Mouse (Mus musculus): ENCODE measurements around the gene I0C0044D17Rik. TPM values are rescaled to one million over a fixed set of nuclear protein-coding genes. Genes with fewer than 3 reads are reported as not detected.
"Not testable (repeated sequence)": the region's sequence is repeated elsewhere in the genome, so short reads cannot be mapped to it uniquely, and the experiment has no call there.

The I0C0044D17Rik gene
- polyA plus RNA-seq (2012; rRNA removed), result not detected in 2 replicates

DNA sequence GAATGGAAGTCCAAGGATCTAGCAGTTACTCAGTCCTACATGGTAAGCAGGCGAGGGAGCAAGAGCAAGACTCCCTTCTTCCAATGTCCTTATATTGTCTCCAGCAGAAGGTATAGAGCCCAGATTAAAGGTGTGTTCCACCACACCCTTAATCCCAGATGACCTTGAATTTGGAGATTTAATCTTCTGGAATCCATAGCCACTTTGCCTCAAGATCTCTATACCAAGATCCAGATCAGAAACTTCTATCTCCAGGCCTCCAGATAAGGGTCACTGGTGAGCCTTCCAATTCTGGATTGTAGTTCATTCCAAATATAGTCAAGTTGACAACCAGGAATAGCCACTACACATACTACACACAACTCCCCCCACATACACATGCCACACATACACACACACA, at the start of gene I0C0044D17Rik:
Gene I0C0044D17Rik (minus strand): TSS at position 101 of the 400 bp plus-strand sequence.
- DNase-seq (ENCODE audit: low spot score), result not testable (repeated sequence)

DNA sequence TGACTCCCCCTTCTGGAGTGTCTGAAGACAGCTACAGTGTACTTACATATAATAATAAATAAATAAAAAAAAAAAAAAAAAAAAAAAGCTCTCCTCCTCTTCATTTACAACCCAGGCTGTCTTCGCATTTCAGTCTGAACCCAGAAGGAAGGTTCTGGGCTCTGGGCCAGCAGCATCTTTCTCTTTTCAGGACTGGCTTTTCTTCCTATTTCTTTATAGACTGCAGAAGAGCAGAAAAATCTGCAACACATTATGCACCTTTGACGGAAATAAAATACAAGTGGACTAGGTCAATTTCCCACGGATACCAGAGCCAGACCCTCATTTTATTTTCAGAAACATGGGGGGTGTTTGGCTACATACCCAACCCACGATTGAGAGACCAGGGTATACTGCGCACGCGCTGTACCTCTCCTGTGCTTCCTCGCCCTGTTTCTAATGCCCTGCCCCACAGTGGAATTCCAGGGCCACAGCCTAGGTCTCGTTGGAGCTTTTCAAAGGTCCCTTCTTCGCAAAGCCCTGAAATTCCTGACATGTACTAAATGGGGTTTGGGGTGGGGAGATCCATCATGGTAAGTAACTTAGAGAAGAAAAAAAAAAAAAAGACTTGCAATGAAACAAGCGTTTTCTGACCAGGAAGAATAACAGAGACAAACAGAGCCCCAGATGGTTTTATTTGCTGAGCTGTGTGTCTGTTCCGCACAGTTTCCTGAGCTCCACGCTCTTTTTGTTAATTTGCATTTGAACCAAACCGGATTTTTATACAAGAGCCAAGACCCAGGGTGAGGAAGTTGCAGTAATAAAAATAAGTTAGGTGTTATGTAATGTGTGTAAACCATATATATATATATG, 42.0 kb upstream of the I0C0044D17Rik start:
- DNase-seq (ENCODE audit: low spot score), result no peak

DNA sequence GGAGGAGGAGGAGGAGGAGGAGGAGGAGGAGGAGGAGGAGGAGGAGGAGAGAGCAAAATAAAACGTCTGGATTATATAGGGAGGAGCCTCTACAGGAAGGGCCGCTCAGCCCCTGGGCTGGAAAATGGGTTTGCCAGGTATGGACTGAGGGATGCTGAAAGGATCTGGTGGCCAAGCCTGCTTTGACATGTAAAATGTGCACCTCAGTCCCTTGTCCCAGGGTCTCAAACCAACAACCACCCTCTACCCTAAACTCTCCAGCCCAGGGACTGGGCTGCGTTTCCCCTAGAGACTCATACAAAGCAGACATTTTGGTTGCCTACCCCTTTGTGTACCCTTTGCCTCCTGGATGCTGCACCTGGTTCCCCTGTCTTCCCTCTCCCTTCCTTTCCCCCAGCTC, 40.9 kb upstream of the I0C0044D17Rik start:
- no peak for DNase-seq (ENCODE audit: low spot score)

DNA sequence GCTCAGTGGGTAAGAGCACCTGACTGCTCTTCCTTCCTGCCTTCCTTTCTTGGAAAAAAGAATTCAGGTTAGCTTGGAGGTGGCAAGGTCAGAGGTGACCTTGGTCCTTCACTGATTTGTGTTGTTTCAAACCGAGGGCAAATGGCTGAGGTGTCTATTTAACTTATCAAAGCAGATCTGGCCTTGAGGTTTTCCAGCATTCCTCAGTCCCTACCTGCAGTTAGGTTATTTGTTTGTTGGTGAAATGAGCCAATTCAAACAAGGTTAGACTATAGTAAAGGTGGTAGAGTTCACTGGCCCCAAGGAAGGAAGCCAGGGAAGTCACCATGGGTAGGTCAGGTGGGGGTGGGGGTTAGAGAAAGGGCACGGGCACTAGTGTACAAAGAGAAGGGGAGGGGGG, 40.5 kb upstream of the I0C0044D17Rik start:
- no peak for DNase-seq (ENCODE audit: low spot score)

DNA sequence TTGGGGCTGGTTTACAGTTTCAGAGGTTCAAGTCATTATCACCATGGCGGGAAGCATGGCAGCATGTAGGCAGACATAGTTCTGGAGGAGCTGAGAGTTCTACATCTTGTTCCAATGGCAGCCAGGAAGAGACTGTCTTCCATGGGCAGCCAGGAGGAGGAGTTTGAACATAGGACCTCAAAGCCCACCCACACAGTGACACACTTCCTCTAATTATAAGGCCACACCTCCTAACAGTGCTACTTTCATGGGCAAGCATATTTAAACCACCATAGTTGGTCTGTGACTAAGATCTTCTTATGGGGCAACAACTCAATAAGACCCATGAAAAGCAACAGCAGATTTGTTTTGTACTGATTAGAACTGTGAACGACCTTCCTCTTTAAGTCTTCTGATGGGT, 39.8 kb upstream of the I0C0044D17Rik start:
- DNase-seq (ENCODE audit: low spot score), result no peak

DNA sequence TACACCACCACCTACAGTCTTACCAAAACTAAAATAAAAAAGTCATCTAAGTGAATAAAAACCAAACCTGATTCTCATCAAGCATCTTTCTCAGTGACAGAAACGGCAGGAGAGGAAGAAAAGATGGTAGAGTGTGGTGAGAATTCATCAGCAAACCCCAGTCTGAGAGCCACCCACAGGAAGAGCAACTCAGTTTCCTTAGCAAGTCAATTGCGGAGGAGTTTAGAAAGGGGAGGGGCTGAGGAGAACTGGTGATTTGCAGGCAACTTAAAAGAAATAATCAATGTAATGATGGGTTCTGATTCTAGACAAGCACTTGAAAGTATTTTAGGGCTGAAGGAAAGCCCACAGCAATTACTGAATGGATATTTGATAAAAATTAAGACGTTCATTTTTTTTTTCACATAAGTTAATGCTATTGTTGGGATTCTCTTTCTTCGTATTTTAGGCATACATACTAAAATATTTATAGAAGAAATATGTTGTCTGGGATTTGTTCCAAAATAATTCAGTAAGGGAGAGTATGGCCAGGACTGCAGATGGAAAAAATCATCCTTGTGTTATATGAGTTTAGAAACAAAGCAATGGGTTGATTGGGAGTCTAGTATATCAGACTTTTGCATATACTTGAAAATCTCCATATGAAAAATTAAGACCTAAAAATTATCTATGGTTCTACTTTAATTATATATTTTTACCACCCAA, 34.7 kb upstream of the I0C0044D17Rik start:
- DNase-seq (ENCODE audit: low spot score), result no peak

DNA sequence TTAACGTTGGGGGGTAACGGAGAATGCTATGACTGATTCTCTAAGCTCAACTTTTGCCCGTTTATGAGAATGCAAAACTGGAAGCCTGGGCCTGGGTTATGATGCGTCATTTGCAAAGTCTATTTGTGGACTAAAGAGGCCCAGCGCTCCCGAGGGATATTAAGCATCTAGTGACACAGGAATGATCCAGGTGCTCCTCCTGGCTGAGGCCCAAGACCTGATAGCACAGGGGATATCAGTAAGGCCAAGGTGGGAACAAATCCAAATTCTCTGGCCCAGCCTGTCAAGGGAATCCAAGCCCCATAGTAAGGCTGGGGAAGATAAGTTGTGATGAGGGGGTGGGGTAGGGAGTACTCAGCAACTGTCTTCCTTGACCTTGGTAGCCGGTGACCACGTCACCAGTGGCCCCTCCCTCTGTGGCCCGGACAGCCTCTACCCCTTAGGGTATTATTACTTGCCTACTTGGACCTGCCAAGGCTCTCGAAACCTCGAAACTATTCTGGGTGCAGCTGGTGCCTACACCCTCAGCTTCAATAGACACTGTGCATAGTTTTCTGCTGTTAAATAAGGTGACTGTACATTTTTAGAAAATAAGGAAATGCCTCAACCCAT, 33.5 kb upstream of the I0C0044D17Rik start:
- DNase-seq (ENCODE audit: low spot score), result no peak

DNA sequence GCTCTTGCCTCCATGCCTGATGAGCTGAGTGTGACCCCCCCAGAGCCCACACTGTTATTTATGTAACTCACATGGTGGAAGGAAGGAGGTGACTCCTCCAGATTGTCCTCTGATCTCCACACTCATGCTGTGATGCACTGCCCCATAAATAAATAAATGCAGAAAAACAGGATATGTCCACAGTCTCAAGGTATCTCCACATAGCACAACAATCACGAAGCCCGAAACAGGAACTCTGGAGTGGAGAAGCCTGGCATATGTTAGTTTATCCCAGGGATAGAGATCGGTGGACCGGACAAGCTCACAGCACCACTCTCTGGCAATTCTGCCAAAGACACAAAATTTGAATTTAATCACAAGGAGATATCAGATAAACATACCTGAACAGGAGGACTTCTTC, 30.3 kb upstream of the I0C0044D17Rik start:
- no peak for DNase-seq (ENCODE audit: low spot score)

DNA sequence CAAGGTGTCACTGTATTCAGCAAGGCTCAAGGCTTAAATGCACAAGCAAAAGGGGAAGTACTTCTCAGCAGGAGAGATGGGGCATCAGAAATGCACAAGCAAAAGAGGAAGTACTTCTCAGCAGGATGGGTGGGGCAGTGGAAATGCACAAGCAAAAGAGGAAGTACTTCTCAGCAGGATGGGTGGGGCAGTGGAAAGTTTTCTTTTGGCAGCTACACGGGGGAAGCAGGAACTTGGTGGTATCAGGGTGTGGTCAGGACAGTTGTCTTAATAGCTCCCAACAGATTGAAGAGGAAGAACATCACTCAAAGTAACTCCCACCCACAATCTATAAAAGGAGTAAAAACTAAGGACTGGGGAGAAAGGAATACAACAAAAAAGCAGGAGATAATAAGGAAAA, 26.8 kb upstream of the I0C0044D17Rik start:
- DNase-seq (ENCODE audit: low spot score), result not testable (repeated sequence)

DNA sequence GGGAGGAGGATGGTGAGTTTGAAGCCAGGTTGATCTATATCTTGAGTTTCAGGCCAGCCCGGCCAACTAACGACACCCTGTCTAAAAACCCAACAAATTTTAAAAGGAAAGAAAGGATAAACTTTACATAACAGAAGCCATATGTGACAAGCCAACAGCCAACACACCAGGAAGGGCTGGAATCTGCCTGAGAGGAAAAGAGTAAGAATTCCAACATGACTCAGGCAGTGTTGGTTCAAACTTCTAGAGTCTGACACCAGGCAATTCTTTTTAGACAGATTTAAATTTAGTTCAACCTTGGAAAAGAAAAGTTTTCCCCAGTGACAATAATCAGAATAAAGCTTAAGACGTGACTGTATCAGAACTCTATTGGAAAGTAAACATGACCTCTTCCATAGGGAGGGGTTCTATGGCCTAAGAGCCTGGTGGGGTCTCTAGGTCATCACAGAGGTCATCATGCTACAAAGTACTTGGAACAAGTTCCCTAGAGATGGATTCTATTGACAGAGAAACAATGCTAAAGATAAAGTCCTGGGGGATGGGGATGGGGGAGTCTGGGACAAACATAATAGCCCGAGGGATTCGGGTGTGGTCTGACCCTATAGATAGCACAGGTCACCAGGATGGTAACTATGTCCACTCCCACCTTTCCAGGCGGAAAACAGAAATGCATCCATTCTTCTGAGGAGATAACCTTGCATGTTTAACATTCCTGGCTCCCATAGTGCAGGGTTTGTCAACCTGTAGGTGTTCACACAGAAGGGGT, 23.7 kb upstream of the I0C0044D17Rik start:
- DNase-seq (ENCODE audit: low spot score), result no peak

DNA sequence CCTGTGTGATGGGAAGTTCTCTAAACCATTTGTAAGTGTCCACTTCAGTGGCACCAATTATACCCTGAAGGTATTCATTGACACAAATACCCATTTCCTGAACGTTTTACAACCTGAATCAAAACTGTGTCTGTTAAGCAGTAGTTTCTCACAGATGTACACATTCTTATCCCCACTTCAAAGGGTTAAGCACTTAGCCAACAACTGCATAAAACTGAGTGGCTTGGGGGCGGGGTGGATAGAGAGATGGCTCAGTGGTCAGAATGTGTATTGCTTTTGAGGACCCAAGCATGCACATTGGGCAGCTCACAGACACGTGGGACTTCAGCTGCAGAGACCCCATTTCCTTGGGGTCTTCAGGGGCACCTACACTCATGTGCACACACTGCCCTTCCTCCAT, 22.8 kb upstream of the I0C0044D17Rik start:
- DNase-seq (ENCODE audit: low spot score), result no peak

DNA sequence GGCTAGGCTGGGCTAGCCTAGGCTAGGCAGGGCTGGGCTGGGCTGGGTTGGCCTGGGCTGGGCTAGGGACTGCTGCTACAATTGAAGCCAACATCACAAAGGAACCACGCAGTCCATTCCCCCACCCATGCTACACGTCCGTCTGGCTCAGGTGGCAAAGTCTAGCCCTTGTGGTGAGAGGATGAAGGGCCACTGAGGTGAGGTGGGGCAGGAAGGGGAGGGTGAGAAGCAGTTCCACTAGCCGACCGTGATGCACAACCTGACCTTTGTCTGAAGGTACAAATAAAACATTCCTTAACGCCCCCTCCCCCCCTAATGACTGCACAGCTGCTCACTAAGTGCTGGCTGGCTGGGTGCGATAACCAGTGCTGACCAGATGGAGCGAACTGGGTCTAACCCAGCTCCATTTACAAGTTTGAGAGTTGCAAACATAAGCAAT, 22.1 kb upstream of the I0C0044D17Rik start:
- no peak for DNase-seq (ENCODE audit: low spot score)

DNA sequence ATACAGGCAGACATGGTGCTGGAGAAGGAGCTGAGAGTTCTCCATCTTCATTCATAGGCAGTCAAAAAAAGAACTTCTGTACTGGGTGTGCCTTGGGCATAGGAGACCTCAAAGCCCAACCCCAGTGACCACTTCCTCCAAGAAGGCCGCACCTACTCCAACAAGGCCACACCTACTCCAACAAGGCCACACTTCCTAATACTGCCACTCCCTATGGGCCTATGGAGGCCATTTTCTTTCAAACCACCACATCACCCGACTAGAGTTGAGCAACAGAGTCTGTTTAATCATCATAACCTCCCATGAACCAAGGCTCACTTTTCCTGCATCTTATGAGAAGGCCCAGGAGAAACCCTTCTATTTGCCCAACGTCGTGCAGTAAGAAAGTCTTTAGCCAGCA, 21.6 kb upstream of the I0C0044D17Rik start:
- no peak for DNase-seq (ENCODE audit: low spot score)

DNA sequence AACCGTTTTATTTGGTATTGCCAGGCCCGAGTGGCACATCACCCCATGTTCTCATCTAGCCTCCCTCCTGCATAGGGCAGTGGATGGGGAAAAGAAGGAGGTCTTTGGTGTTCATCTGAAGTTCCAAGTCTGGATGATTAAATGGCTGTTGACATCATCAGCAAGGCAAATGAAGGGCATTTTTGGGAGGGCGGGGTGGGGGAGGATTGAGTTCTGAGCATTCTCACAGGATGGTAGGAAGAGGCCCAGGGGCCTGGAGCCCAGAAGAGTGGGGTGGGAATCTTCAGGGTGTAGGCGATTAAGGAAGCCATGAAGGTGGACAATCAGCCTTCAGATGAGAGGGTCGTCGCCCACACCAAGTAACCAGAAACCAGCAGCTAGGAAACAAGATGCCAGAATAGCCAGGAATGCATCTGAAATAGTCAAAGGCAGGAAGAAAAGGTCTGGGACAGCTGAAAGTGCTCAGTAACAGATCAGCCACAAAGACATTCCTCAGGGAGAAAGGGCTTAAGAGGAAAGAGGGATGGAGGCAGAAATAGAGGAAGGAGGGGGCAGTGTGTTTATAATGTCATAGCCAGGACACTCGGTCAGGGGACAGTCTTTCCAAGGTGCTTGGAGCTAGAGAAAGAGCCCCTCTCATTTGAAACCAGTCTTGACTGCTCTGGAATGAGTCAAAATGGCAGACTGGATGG, 20.4 kb upstream of the I0C0044D17Rik start:
- DNase-seq (ENCODE audit: low spot score), result no peak

DNA sequence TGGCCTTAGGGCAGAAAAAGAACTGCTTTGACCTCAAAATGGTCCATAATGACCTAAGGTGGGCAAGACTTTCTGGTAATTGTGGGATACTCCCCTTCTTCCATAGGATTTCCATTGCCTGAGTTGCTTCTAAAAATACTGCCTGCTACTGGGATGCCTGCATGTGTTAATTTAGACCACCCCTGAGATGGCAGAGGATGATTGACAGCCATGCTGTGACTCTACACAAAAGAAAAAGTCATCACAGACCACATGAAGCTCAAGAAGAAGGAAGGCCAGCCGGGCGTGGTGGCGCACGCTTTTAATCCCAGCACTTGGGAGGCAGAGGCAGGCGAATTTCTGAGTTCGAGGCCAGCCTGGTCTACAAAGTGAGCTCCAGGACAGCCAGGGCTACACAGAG, 17.6 kb upstream of the I0C0044D17Rik start:
- not testable (repeated sequence) for DNase-seq (ENCODE audit: low spot score)

DNA sequence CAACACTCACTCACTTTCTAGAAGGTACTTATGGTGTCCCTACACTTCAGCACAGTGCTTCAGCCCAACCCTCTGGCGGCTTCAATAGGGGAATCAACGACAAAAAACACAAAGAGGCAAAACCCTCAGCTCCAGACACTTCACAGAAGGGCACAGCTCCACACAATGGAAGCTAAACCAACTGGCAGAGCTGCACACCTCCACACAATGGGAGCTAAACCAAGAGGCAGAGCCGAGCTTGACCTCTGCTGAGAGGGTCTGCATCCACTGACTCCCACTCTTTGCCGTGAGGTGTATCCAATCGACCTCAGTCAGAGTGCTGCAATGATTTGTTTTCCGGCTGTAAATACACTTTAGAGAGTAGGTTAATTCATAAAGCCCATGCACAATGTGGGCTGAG, 16.9 kb upstream of the I0C0044D17Rik start:
- DNase-seq (ENCODE audit: low spot score), result no peak

DNA sequence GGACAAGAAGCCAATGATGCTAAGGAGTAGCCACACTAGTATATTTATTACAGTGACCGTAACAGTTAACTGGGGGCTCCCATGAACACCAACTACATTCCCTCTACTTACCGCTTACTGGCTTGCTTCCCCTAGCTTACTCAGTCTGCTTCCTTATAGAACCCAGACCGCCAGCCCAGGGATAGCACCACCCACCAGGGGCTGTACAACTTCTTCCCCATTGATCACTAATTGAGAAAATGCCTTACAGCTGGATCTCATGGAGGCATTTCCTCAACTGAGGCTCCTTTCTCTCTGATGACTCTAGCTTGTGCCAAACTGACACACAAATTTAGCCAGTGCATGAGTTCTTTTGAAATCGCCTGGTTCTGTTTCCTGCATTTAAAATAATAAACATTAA, 15.3 kb upstream of the I0C0044D17Rik start:
- DNase-seq (ENCODE audit: low spot score), result no peak

DNA sequence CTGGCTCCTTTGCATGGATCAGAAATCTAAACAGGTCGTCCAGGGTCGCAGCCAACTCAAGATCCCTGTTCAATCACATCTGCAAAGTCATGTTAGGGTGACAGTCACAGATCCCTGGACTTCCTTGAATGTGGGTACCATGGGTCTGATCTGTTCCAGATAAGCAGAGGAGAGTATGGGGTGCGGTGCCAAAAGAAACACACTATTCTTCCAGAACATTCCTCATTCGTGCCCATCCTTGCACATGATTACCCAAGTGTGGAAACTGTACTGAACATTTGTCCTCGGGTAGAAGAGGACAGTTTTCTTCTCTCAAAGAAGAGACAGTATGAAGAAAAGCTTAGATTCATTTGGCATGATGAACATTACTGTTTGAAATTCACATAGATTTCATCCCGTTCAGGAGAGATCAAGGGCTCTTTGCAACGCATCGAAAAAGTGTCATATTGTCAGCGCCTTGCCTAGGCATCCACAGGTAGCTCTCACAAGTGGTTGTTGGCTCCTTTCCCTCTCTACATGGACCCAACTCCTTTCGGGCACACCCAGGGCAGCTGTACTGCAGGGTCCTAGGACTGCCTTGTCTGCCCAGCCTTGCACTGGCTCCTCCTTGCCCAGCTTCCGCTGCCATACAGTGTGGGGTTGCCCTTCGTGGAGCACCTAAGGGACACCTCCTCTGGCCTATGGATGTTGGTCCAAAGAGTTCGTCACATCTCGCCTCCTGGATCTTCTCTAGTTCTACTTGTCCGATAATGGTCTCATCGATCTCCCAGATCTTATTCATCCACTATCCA, 14.3 kb upstream of the I0C0044D17Rik start:
- no peak for DNase-seq (ENCODE audit: low spot score)

DNA sequence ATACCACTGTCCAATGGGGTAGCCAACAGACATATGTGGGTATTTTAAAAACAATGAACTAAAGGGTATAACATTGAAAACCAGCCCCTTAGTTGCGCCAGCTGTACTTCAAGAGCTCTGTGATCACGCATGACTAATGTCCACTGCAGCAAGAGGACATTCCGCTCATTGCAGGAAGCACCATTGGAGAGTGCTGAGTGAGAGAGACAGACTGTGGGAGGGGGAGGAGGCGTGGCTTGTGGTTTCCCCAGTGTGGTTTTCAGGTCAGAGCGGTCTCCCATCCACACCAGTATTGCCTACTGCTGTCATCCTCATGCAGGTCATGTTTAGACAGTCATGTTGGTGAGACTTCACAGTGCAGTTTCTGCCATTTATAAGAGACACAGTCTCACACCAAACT, 12.9 kb upstream of the I0C0044D17Rik start:
- DNase-seq (ENCODE audit: low spot score), result no peak

DNA sequence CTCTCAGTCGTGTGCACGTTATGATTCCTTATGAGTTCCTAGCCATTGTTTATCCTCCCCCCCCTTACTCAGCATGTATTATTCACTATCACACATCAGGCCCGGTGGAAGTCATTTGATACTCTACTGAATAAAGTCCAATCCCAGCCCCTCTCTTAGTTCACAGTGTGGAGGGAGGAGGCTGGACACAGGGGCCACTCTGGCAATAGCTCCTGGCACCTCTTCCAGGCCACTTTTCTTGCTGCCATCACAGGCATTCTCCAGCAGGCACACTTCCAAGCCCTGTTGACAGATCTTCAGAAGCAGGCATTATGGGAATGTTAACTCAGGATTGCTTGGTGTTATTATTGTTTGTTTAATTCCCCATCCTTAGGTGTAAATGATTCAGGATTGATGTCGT, 11.1 kb upstream of the I0C0044D17Rik start:
- no peak for DNase-seq (ENCODE audit: low spot score)

Measured in urinary bladder, adult 2 months (tissue).